8 mouse cellular contexts compared by ENCODE assay signal in the genomic region with DNA sequence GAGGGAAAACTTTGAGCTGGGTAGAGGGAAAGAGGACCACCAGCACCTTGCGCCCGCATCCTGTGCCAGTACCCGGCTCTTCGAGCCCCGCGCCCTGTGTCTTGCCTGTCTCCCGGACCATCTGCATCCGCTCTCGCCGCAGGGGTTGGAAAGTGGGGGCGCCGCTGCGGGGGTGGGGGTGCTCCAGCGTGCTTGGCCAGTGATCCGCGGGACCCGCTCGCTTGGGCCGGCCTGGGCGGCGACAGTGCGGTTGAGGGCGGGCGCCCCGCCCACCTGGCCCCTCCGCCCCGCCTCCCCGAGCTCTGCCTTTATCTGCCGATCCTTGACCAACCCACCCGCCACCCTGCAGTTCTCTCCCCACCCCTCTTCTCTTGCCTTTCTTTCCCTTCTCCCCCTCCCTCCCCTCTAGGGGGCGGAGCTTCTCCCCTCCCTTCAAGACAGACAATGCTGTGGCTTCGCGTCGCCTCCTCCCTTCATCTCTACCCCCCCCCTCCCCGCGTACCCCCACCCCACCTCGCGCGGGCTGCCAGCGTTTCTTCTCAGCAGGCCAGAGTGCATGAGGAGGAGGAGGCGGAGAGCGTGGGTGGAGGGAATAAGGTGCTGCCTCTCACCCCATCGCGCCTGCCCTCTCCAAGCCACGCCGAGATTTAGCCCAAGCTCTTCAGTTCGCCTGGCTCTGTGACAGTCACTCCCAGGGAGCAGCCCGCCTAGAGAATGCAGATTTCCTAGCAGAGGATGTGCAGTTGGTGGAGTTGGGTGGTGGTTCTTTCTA. TPM values are rescaled to one million over a fixed set of nuclear protein-coding genes. Genes with fewer than 3 reads are reported as not detected.
DNase-seq lines count a peak whose midpoint lies in the region; ATAC-seq and TF ChIP-seq lines count a peak whose summit lies in the region.

Gene Rassf2 (minus strand): TSS at position 613 of the 772 bp plus-strand sequence.

- peak; percentile 74 for ATAC-seq in CD4-positive, CD25-positive, alpha-beta regulatory T cell, adult 4 months
- ATAC-seq in heart, embryonic 14.5 days (ENCODE audit: insufficient number of reproducible peaks, insufficient read depth, low FRiP score, low read depth) = peak; percentile 86
- peak; percentile 87 for ATAC-seq in liver, embryonic 14.5 days (ENCODE audit: insufficient read depth)
- peak; percentile 93 for ATAC-seq in neural tube, embryonic 11.5 days (ENCODE audit: insufficient read depth, low FRiP score, low TSS enrichment)
- ATAC-seq in stomach, postnatal 0 days (ENCODE audit: low FRiP score, low TSS enrichment) = peak; percentile 82

- peak within 1 kb of the TSS; percentile 91 for H3K27ac ChIP-seq in forebrain, embryonic 10.5 days
- H3K27ac ChIP-seq in heart, embryonic 14.5 days (replicated peaks in 1 of 2; ENCODE audit: control insufficient read depth in 1 of 2, insufficient read depth in 1 of 2, low read depth in 2 of 2, low read length in 2 of 2) = peak within 1 kb of the TSS in 1 of 2 experiments; percentile 56; a peak in 1 of 4 replicates
- H3K27ac ChIP-seq in liver, embryonic 14.5 days = no peak within 1 kb of the TSS
- peak within 1 kb of the TSS; percentile 83 for H3K27ac ChIP-seq in neural tube, embryonic 11.5 days (ENCODE audit: low read depth, low read length)
- peak within 1 kb of the TSS; percentile 82 for H3K27ac ChIP-seq in stomach, postnatal 0 days (replicated peaks)

- H3K9me3 ChIP-seq in forebrain, embryonic 10.5 days = no peaks in the 10 kb centered on the region
- no peaks in the 10 kb centered on the region for H3K9me3 ChIP-seq in heart, embryonic 14.5 days (ENCODE audit: control insufficient read depth, low read length)
- H3K9me3 ChIP-seq in liver, embryonic 14.5 days (ENCODE audit: control insufficient read depth, low read length) = no peaks in the 10 kb centered on the region
- no peaks in the 10 kb centered on the region for H3K9me3 ChIP-seq in neural tube, embryonic 11.5 days (ENCODE audit: control insufficient read depth, low read length)
- no peaks in the 10 kb centered on the region for H3K9me3 ChIP-seq in stomach, postnatal 0 days (ENCODE audit: control insufficient read depth, low read length)

- under 1% methylated on average over 47 of the region's 48 CpGs for WGBS in forebrain, embryonic 10.5 days
- under 1% methylated on average over 41 of the region's 48 CpGs for WGBS in heart, embryonic 14.5 days
- WGBS in liver, embryonic 14.5 days (ENCODE audit: insufficient replicate concordance) = under 1% methylated on average over 44 of the region's 48 CpGs
- WGBS in neural tube, embryonic 11.5 days = under 1% methylated on average over 34 of the region's 48 CpGs
- WGBS in stomach, postnatal 0 days = 1% methylated on average over 32 of the region's 48 CpGs

- H3K4me3 ChIP-seq in forebrain, embryonic 10.5 days = peak within 1 kb of the TSS; percentile 75
- H3K4me3 ChIP-seq in heart, embryonic 14.5 days (ENCODE audit: control insufficient read depth in 1 of 2, insufficient read depth in 1 of 2, low read depth in 1 of 2, low read length in 2 of 2) = peak within 1 kb of the TSS; percentile 57 to 65
- peak within 1 kb of the TSS; percentile 49 to 55 for H3K4me3 ChIP-seq in liver, embryonic 14.5 days (ENCODE audit: insufficient read depth in 1 of 2, low read depth in 2 of 2, low read length in 2 of 2)
- H3K4me3 ChIP-seq in neural tube, embryonic 11.5 days (ENCODE audit: low read depth, low read length) = peak within 1 kb of the TSS; percentile 59
- peak within 1 kb of the TSS; percentile 55 for H3K4me3 ChIP-seq in stomach, postnatal 0 days (ENCODE audit: low read depth, low read length)

- peaks cover 62% of the 10 kb centered on the region for H3K4me1 ChIP-seq in forebrain, embryonic 10.5 days
- peaks cover 6 to 13% of the 10 kb centered on the region in 2 experiments; a peak in 1 of 4 replicates for H3K4me1 ChIP-seq in heart, embryonic 14.5 days (ENCODE audit: control insufficient read depth in 2 of 2, insufficient read depth in 2 of 2, low read length in 2 of 2)
- peaks cover 3 to 16% of the 10 kb centered on the region in 2 experiments; a peak in 3 of 4 replicates for H3K4me1 ChIP-seq in liver, embryonic 14.5 days (replicated peaks; ENCODE audit: control insufficient read depth in 2 of 2, insufficient read depth in 2 of 2, low read length in 1 of 2)
- peaks cover 6% of the 10 kb centered on the region; the same call in 1 of the 2 replicates for H3K4me1 ChIP-seq in neural tube, embryonic 11.5 days (ENCODE audit: control insufficient read depth, insufficient read depth, low read length)
- H3K4me1 ChIP-seq in stomach, postnatal 0 days (replicated peaks; ENCODE audit: control insufficient read depth, insufficient read depth) = 0 out of 2 replicates have a peak, but pooled peaks cover 3% of the 10 kb centered on the region

- peaks cover 49% of the 10 kb centered on the region for H3K27me3 ChIP-seq in forebrain, embryonic 10.5 days (ENCODE audit: poor library complexity, severe bottlenecking)
- H3K27me3 ChIP-seq in heart, embryonic 14.5 days (ENCODE audit: control insufficient read depth, insufficient read depth, low read length) = peaks cover 7% of the 10 kb centered on the region; the same call in 1 of the 2 replicates
- H3K27me3 ChIP-seq in liver, embryonic 14.5 days (ENCODE audit: control insufficient read depth, insufficient read depth, low read length) = peaks cover 26% of the 10 kb centered on the region
- H3K27me3 ChIP-seq in neural tube, embryonic 11.5 days (ENCODE audit: control insufficient read depth, insufficient read depth, low read length) = no peaks in the 10 kb centered on the region
- H3K27me3 ChIP-seq in stomach, postnatal 0 days (ENCODE audit: control insufficient read depth, insufficient read depth, low read length) = no peaks in the 10 kb centered on the region

- peaks cover 14% of the 10 kb centered on the region; the same call in 1 of the 2 replicates for H3K36me3 ChIP-seq in forebrain, embryonic 10.5 days (replicated peaks)
- no peaks in the 10 kb centered on the region for H3K36me3 ChIP-seq in heart, embryonic 14.5 days (ENCODE audit: control insufficient read depth, insufficient read depth, low read length)
- H3K36me3 ChIP-seq in liver, embryonic 14.5 days (replicated peaks; ENCODE audit: control insufficient read depth, insufficient read depth, low read depth) = no peaks in the 10 kb centered on the region
- no peaks in the 10 kb centered on the region for H3K36me3 ChIP-seq in neural tube, embryonic 11.5 days (ENCODE audit: control insufficient read depth, insufficient read depth, low read length)
- H3K36me3 ChIP-seq in stomach, postnatal 0 days (ENCODE audit: control insufficient read depth, insufficient read depth, low read length) = no peaks in the 10 kb centered on the region

- H3K4me2 ChIP-seq in heart, embryonic 14.5 days (ENCODE audit: low read length) = peak within 1 kb of the TSS; percentile 98
- H3K4me2 ChIP-seq in liver, embryonic 14.5 days (ENCODE audit: low read depth) = peak within 1 kb of the TSS; percentile 73
- H3K4me2 ChIP-seq in neural tube, embryonic 11.5 days (ENCODE audit: low read depth) = peak within 1 kb of the TSS; percentile 93
- H3K4me2 ChIP-seq in stomach, postnatal 0 days (replicated peaks; ENCODE audit: low read depth) = peak within 1 kb of the TSS; percentile 80

- TF ChIP-seq EP300 in liver, embryonic 14.5 days (IDR thresholded peaks at IDR 0.05; ENCODE audit: low read depth) = no peak
- no peak for TF ChIP-seq EP300 in stomach, postnatal 0 days (optimal IDR thresholded peaks at IDR 0.05)

- peak within 1 kb of the TSS; percentile 75 for H3K9ac ChIP-seq in heart, embryonic 14.5 days (ENCODE audit: low read length)
- no peak within 1 kb of the TSS for H3K9ac ChIP-seq in liver, embryonic 14.5 days (replicated peaks)
- peak within 1 kb of the TSS; percentile 72 for H3K9ac ChIP-seq in neural tube, embryonic 11.5 days (ENCODE audit: low read length)
- peak within 1 kb of the TSS; percentile 69 for H3K9ac ChIP-seq in stomach, postnatal 0 days (ENCODE audit: low read length)

- DNase-seq in brain, embryonic 18.5 days (ENCODE audit: low read depth, low spot score) = peak; percentile 93
- DNase-seq in forebrain, embryonic 10.5 days (ENCODE audit: extremely low spot score, low spot score) = peak; percentile 91
- peak; percentile 75 for DNase-seq in kidney, postnatal 14 days
- DNase-seq in liver, embryonic 14.5 days (ENCODE audit: low read depth in 3 of 3, low spot score in 3 of 3) = peak; percentile 48 to 54 (median 49)
- peak; percentile 92 for DNase-seq in neural tube, embryonic 11.5 days (ENCODE audit: low spot score)
- peak; percentile 75 for DNase-seq in stomach, postnatal 0 days (ENCODE audit: low spot score)

- no peak for TF ChIP-seq CTCF in liver, embryonic 14.5 days (IDR thresholded peaks at IDR 0.05; ENCODE audit: low read depth)
- peak; percentile 28 for TF ChIP-seq CTCF in stomach, postnatal 0 days (IDR thresholded peaks at IDR 0.05; ENCODE audit: low read depth)

RNA-seq across cellular contexts. Expression of gene Rassf2, which starts in this region (rescaled TPM):
- 100 to 1,000 TPM in 1 of 2 experiments, 10 to 100 TPM in 1; 67.6 to 113 TPM for polyA plus RNA-seq in CD4-positive, CD25-positive, alpha-beta regulatory T cell, adult 4 months (2017; shearing (Covaris generic))
- 23.5 and 24.8 TPM in 2 replicates for polyA plus RNA-seq in forebrain, embryonic 10.5 days (2016; fragmentation: Nextera tagmentation; extraction: Ambion mirVana)
- 10.2 and 10.9 TPM in 2 replicates for polyA plus RNA-seq in heart, embryonic 14.5 days (2014; fragmentation: Nextera tagmentation; extraction: Ambion mirVana)
- 0.96 and 1.2 TPM in 2 replicates for polyA plus RNA-seq in liver, embryonic 14.5 days (2012; rRNA removed)
- polyA plus RNA-seq in liver, embryonic 14.5 days (2014; fragmentation: Nextera tagmentation; extraction: Ambion mirVana) = 1.9 and 2.0 TPM in 2 replicates
- polyA plus RNA-seq in neural tube, embryonic 11.5 days (2014; fragmentation: Nextera tagmentation; extraction: Ambion mirVana) = 26.0 and 27.8 TPM in 2 replicates
- 4.6 and 4.8 TPM in 2 replicates for polyA plus RNA-seq in stomach, postnatal 0 days (2015; fragmentation: Nextera tagmentation; extraction: Ambion mirVana)
